Mouse (Mus musculus): ENCODE results near the gene Nxpe2. TPM values are rescaled to one million over a fixed set of nuclear protein-coding genes. Genes with fewer than 3 reads are reported as not detected.

Gene Nxpe2
- polyA plus RNA-seq, 2 experiments, result 110 to 192 TPM

- H3K27me3 ChIP-seq (ENCODE audit: control insufficient read depth, insufficient read depth, low read length), result no peaks in the 10 kb centered on the region
- peaks cover 28 to 40% of the 10 kb centered on the region in 2 experiments for H3K4me1 ChIP-seq (replicated peaks; ENCODE audit: control insufficient read depth in 2 of 2, insufficient read depth in 2 of 2, low read length in 1 of 2)
- peak overlapping the region; percentile 99 for H3K9ac ChIP-seq (replicated peaks)
- peak overlapping the region; percentile 94 to 100 for H3K4me3 ChIP-seq (ENCODE audit: insufficient read depth in 1 of 2, low read depth in 2 of 2, low read length in 2 of 2)
- 5% methylated on average over 4 of the region's 4 CpGs for WGBS (ENCODE audit: insufficient replicate concordance)
- peak overlapping the region; percentile 94 for H3K4me2 ChIP-seq (ENCODE audit: low read depth)
- H3K9me3 ChIP-seq (ENCODE audit: control insufficient read depth, low read length), result no peaks in the 10 kb centered on the region
- H3K36me3 ChIP-seq (replicated peaks; ENCODE audit: control insufficient read depth, insufficient read depth, low read depth), result peaks cover 51% of the 10 kb centered on the region
- peak; percentile 38; the same call in 1 of the 2 replicates for ATAC-seq (ENCODE audit: insufficient read depth)
- DNase-seq (ENCODE audit: low read depth in 3 of 3, low spot score in 3 of 3), result no peak
- TF ChIP-seq EP300 (IDR thresholded peaks at IDR 0.05; ENCODE audit: low read depth) (peak; percentile 69), CTCF (IDR thresholded peaks at IDR 0.05; ENCODE audit: low read depth) (no peak)
- peak overlapping the region; percentile 98 for H3K27ac ChIP-seq
Measured at GRCm38 (mm10) chr9:48338783-48339455, 14.3 kb downstream of the Nxpe2 start.

GRCm38 (mm10) chr9:48329597-48329996 lies 23.7 kb downstream of the Nxpe2 start:
- Histone ChIP-seq H3K9me3 (ENCODE audit: control insufficient read depth, low read length) (no peaks in the 10 kb centered on the region), H3K9ac (replicated peaks) (no peak overlapping the region), H3K36me3 (replicated peaks; ENCODE audit: control insufficient read depth, insufficient read depth, low read depth) (peaks cover 85% of the 10 kb centered on the region), H3K4me3 (ENCODE audit: insufficient read depth in 1 of 2, low read depth in 2 of 2, low read length in 2 of 2) (no peak overlapping the region), H3K4me2 (ENCODE audit: low read depth) (no peak overlapping the region), H3K27me3 (ENCODE audit: control insufficient read depth, insufficient read depth, low read length) (no peaks in the 10 kb centered on the region), H3K4me1 (replicated peaks; ENCODE audit: control insufficient read depth in 2 of 2, insufficient read depth in 2 of 2, low read length in 1 of 2) (peaks cover 3 to 6% of the 10 kb centered on the region in 2 experiments; a peak in 3 of 4 replicates), H3K27ac (no peak overlapping the region)
- DNase-seq (ENCODE audit: low read depth in 3 of 3, low spot score in 3 of 3) (no peak), ATAC-seq (ENCODE audit: insufficient read depth) (no peak)
- 91% methylated on average over 7 of the region's 7 CpGs for WGBS (ENCODE audit: insufficient replicate concordance)
- TF ChIP-seq CTCF (IDR thresholded peaks at IDR 0.05; ENCODE audit: low read depth), result no peak
- TF ChIP-seq EP300 (IDR thresholded peaks at IDR 0.05; ENCODE audit: low read depth), result no peak

GRCm38 (mm10) chr9:48326338-48326737 lies 26.9 kb downstream of the Nxpe2 start:
- TF ChIP-seq CTCF (IDR thresholded peaks at IDR 0.05; ENCODE audit: low read depth) (no peak), EP300 (IDR thresholded peaks at IDR 0.05; ENCODE audit: low read depth) (no peak)
- Histone ChIP-seq H3K27ac (no peak overlapping the region), H3K4me2 (ENCODE audit: low read depth) (no peak overlapping the region), H3K4me3 (ENCODE audit: insufficient read depth in 1 of 2, low read depth in 2 of 2, low read length in 2 of 2) (no peak overlapping the region), H3K4me1 (replicated peaks; ENCODE audit: control insufficient read depth in 2 of 2, insufficient read depth in 2 of 2, low read length in 1 of 2) (no peaks in the 10 kb centered on the region), H3K9me3 (ENCODE audit: control insufficient read depth, low read length) (no peaks in the 10 kb centered on the region), H3K27me3 (ENCODE audit: control insufficient read depth, insufficient read depth, low read length) (no peaks in the 10 kb centered on the region), H3K36me3 (replicated peaks; ENCODE audit: control insufficient read depth, insufficient read depth, low read depth) (peaks cover 87% of the 10 kb centered on the region), H3K9ac (replicated peaks) (no peak overlapping the region)
- 79% methylated on average over 9 of the region's 9 CpGs for WGBS (ENCODE audit: insufficient replicate concordance)
- DNase-seq (ENCODE audit: low read depth in 3 of 3, low spot score in 3 of 3), result no peak
- no peak for ATAC-seq (ENCODE audit: insufficient read depth)

GRCm38 (mm10) chr9:48315825-48316224 lies 37.4 kb downstream of the Nxpe2 start:
- no peak overlapping the region for H3K4me3 ChIP-seq (ENCODE audit: insufficient read depth in 1 of 2, low read depth in 2 of 2, low read length in 2 of 2)
- no peak for TF ChIP-seq CTCF (IDR thresholded peaks at IDR 0.05; ENCODE audit: low read depth)
- no peak for TF ChIP-seq EP300 (IDR thresholded peaks at IDR 0.05; ENCODE audit: low read depth)
- H3K27ac ChIP-seq, result no peak overlapping the region
- H3K9me3 ChIP-seq (ENCODE audit: control insufficient read depth, low read length), result no peaks in the 10 kb centered on the region
- H3K4me2 ChIP-seq (ENCODE audit: low read depth), result no peak overlapping the region
- ATAC-seq (ENCODE audit: insufficient read depth) (no peak), DNase-seq (ENCODE audit: low read depth in 3 of 3, low spot score in 3 of 3) (no peak)
- 69% methylated on average over 1 of the region's 1 CpGs for WGBS (ENCODE audit: insufficient replicate concordance)
- H3K36me3 ChIP-seq (replicated peaks; ENCODE audit: control insufficient read depth, insufficient read depth, low read depth), result peaks cover 24% of the 10 kb centered on the region
- H3K27me3 ChIP-seq (ENCODE audit: control insufficient read depth, insufficient read depth, low read length), result no peaks in the 10 kb centered on the region
- no peak overlapping the region for H3K9ac ChIP-seq (replicated peaks)
- H3K4me1 ChIP-seq (replicated peaks; ENCODE audit: control insufficient read depth in 2 of 2, insufficient read depth in 2 of 2, low read length in 1 of 2), result no peaks in the 10 kb centered on the region

- Histone ChIP-seq H3K4me3 (ENCODE audit: insufficient read depth in 1 of 2, low read depth in 2 of 2, low read length in 2 of 2) (no peak overlapping the region), H3K9me3 (ENCODE audit: control insufficient read depth, low read length) (no peaks in the 10 kb centered on the region), H3K27ac (no peak overlapping the region), H3K9ac (replicated peaks) (no peak overlapping the region), H3K27me3 (ENCODE audit: control insufficient read depth, insufficient read depth, low read length) (no peaks in the 10 kb centered on the region), H3K4me2 (ENCODE audit: low read depth) (no peak overlapping the region), H3K4me1 (replicated peaks; ENCODE audit: control insufficient read depth in 2 of 2, insufficient read depth in 2 of 2, low read length in 1 of 2) (no peaks in the 10 kb centered on the region), H3K36me3 (replicated peaks; ENCODE audit: control insufficient read depth, insufficient read depth, low read depth) (peaks cover 11% of the 10 kb centered on the region)
- WGBS (ENCODE audit: insufficient replicate concordance), result 46% methylated on average over 3 of the region's 3 CpGs
- DNase-seq (ENCODE audit: low read depth in 3 of 3, low spot score in 3 of 3) (no peak), ATAC-seq (ENCODE audit: insufficient read depth) (no peak)
- TF ChIP-seq EP300 (IDR thresholded peaks at IDR 0.05; ENCODE audit: low read depth) (no peak), CTCF (IDR thresholded peaks at IDR 0.05; ENCODE audit: low read depth) (no peak)
Measured at GRCm38 (mm10) chr9:48314194-48314593, 39.1 kb downstream of the Nxpe2 start.
